Mouse (Mus musculus) midbrain, embryonic 12.5 days (tissue): ENCODE measurements around the gene Pla1a. TPM values are rescaled to one million over a fixed set of nuclear protein-coding genes. Genes with fewer than 3 reads are reported as not detected.
"Not testable (repeated sequence)": the region's sequence is repeated elsewhere in the genome, so short reads cannot be mapped to it uniquely, and the experiment has no call there.

Experiments used
- ATAC-seq: fragments of 200-750 bp; cut with Nextera tagmentation; 2 replicates; pipeline ENCODE4 v1.8.0; 2017; ENCODE audit warnings: low read depth, moderate TSS enrichment, moderate library complexity; ENCODE audit not compliant: low FRiP score
- H3K27ac ChIP-seq: fragments of 300-500 bp; sonication (generic); replicated peaks from 2 replicates; pipeline ENCODE4 v1.5.1; 2016; ENCODE audit warnings: mild to moderate bottlenecking
- H3K27me3 ChIP-seq: fragments of 300-500 bp; sonication (generic); 2 replicates; pipeline ENCODE4 v1.6.1; 2016; ENCODE audit warnings: mild to moderate bottlenecking
- H3K36me3 ChIP-seq: fragments of 300-500 bp; sonication (generic); 2 replicates; pipeline ENCODE4 v1.6.1; 2016
- H3K4me1 ChIP-seq: fragments of 300-500 bp; sonication (generic); 2 replicates; pipeline ENCODE4 v1.6.1; 2016
- H3K4me2 ChIP-seq: fragments of 300-500 bp; sonication (generic); replicated peaks from 2 replicates; pipeline ENCODE4 v1.6.1; 2016; ENCODE audit warnings: mild to moderate bottlenecking, moderate library complexity
- H3K4me3 ChIP-seq: fragments of 300-500 bp; sonication (generic); 2 replicates; pipeline ENCODE4 v1.5.1; 2016; ENCODE audit warnings: mild to moderate bottlenecking
- H3K9ac ChIP-seq: fragments of 300-500 bp; sonication (generic); replicated peaks from 2 replicates; pipeline ENCODE4 v1.6.1; 2016; ENCODE audit warnings: mild to moderate bottlenecking, moderate library complexity
- H3K9me3 ChIP-seq: fragments of 300-500 bp; sonication (generic); 2 replicates; pipeline ENCODE4 v1.6.1; 2016; ENCODE audit warnings: mild to moderate bottlenecking
- WGBS: fragments of 180-500 bp; shearing (Covaris S2); methylation state at CpG from one replicate; pipeline ENCODE4 v1.1.7; 2016; 5-methylcytosine and 5-hydroxymethylcytosine counted together
- polyA plus RNA-seq: library from polyadenylated mRNA; unstranded; fragments of >200 nt; fragmentation: Nextera tagmentation; extraction: Ambion mirVana; gene quantifications from 2 replicates; pipeline ENCODE4 v1.2.1, GENCODE M21; 2016

Gene Pla1a
- polyA plus RNA-seq, 1 experiment from 2014 or later, result 0.18 TPM

- Histone ChIP-seq H3K36me3 (peaks cover 8% of the 10 kb centered on the region), H3K27ac (no peak overlapping the region), H3K4me1 (peaks cover 16% of the 10 kb centered on the region), H3K4me2 (no peak overlapping the region), H3K4me3 (no peak overlapping the region), H3K27me3 (no peaks in the 10 kb centered on the region), H3K9ac (no peak overlapping the region), H3K9me3 (no peaks in the 10 kb centered on the region)
- ATAC-seq, result no peak
- WGBS, result 83% methylated on average over 11 of the region's 11 CpGs
Measured at GRCm38 (mm10) chr16:38454533-38455254, 21.7 kb upstream of the Pla1a start.

- Histone ChIP-seq H3K27me3 (no peaks in the 10 kb centered on the region), H3K36me3 (peaks cover 15% of the 10 kb centered on the region), H3K9me3 (no peaks in the 10 kb centered on the region), H3K4me1 (peaks cover 18% of the 10 kb centered on the region), H3K27ac (no peak overlapping the region), H3K4me2 (no peak overlapping the region), H3K4me3 (no peak overlapping the region), H3K9ac (no peak overlapping the region)
- no peak for ATAC-seq
- 92% methylated on average over 4 of the region's 4 CpGs for WGBS
Measured at GRCm38 (mm10) chr16:38453952-38454351, 21.0 kb upstream of the Pla1a start.

GRCm38 (mm10) chr16:38453203-38453553 lies 20.2 kb upstream of the Pla1a start:
- no peaks in the 10 kb centered on the region for H3K27me3 ChIP-seq
- H3K4me2 ChIP-seq, result peak overlapping the region; percentile 79
- H3K4me1 ChIP-seq, result peaks cover 18% of the 10 kb centered on the region
- peaks cover 23% of the 10 kb centered on the region for H3K36me3 ChIP-seq
- 33% methylated on average over 3 of the region's 3 CpGs for WGBS
- ATAC-seq, result no peak
- H3K4me3 ChIP-seq, result peak overlapping the region; percentile 89
- no peaks in the 10 kb centered on the region for H3K9me3 ChIP-seq
- peak overlapping the region; percentile 89 for H3K9ac ChIP-seq
- H3K27ac ChIP-seq, result peak overlapping the region; percentile 77; the same call in 1 of the 2 replicates

GRCm38 (mm10) chr16:38452442-38453202 lies 19.7 kb upstream of the Pla1a start, which contains the start of gene Adprh:
Adprh (minus strand) TSS chr16:38452703.
- no peaks in the 10 kb centered on the region for H3K27me3 ChIP-seq
- no peaks in the 10 kb centered on the region for H3K9me3 ChIP-seq
- H3K4me1 ChIP-seq, result peaks cover 18% of the 10 kb centered on the region
- H3K9ac ChIP-seq, result peak within 1 kb of the TSS; percentile 89
- peak within 1 kb of the TSS; percentile 79 for H3K4me2 ChIP-seq
- WGBS, result under 1% methylated on average over 51 of the region's 61 CpGs
- peak; percentile 99 for ATAC-seq
- peak within 1 kb of the TSS; percentile 77 for H3K27ac ChIP-seq
- H3K36me3 ChIP-seq, result peaks cover 29% of the 10 kb centered on the region
- H3K4me3 ChIP-seq, result peak within 1 kb of the TSS; percentile 89

GRCm38 (mm10) chr16:38451421-38452205 lies 18.7 kb upstream of the Pla1a start:
- Histone ChIP-seq H3K36me3 (peaks cover 39% of the 10 kb centered on the region), H3K4me2 (peak overlapping the region; percentile 79), H3K27ac (peak overlapping the region; percentile 77; the same call in 1 of the 2 replicates), H3K4me1 (peaks cover 18% of the 10 kb centered on the region), H3K4me3 (peak overlapping the region; percentile 89), H3K27me3 (no peaks in the 10 kb centered on the region), H3K9ac (peak overlapping the region; percentile 89), H3K9me3 (no peaks in the 10 kb centered on the region)
- 48% methylated on average over 12 of the region's 12 CpGs for WGBS
- ATAC-seq, result no peak

GRCm38 (mm10) chr16:38450707-38451106 lies 17.8 kb upstream of the Pla1a start:
- ATAC-seq, result no peak
- Histone ChIP-seq H3K4me1 (peaks cover 18% of the 10 kb centered on the region), H3K36me3 (peaks cover 48% of the 10 kb centered on the region), H3K9ac (no peak overlapping the region), H3K9me3 (no peaks in the 10 kb centered on the region), H3K4me3 (no peak overlapping the region), H3K27me3 (no peaks in the 10 kb centered on the region), H3K27ac (no peak overlapping the region), H3K4me2 (no peak overlapping the region)
- WGBS, result 89% methylated on average over 7 of the region's 7 CpGs

GRCm38 (mm10) chr16:38448458-38448857 lies 15.5 kb upstream of the Pla1a start:
- no peaks in the 10 kb centered on the region for H3K27me3 ChIP-seq
- H3K27ac ChIP-seq, result no peak overlapping the region
- no peak overlapping the region for H3K4me2 ChIP-seq
- peaks cover 70% of the 10 kb centered on the region for H3K36me3 ChIP-seq
- no peak overlapping the region for H3K4me3 ChIP-seq
- ATAC-seq, result no peak
- 94% methylated on average over 12 of the region's 12 CpGs for WGBS
- H3K4me1 ChIP-seq, result peaks cover 18% of the 10 kb centered on the region
- H3K9me3 ChIP-seq, result no peaks in the 10 kb centered on the region
- no peak overlapping the region for H3K9ac ChIP-seq

- Histone ChIP-seq H3K4me1 (peaks cover 14% of the 10 kb centered on the region), H3K9me3 (no peaks in the 10 kb centered on the region), H3K27me3 (no peaks in the 10 kb centered on the region), H3K27ac (no peak overlapping the region), H3K36me3 (peaks cover 79% of the 10 kb centered on the region), H3K4me3 (no peak overlapping the region), H3K9ac (no peak overlapping the region), H3K4me2 (no peak overlapping the region)
- no peak for ATAC-seq
- WGBS, result 89% methylated on average over 21 of the region's 21 CpGs
Measured at GRCm38 (mm10) chr16:38447366-38447765, 14.4 kb upstream of the Pla1a start.

GRCm38 (mm10) chr16:38446141-38446540 lies 13.2 kb upstream of the Pla1a start:
- not testable (repeated sequence) for H3K9me3 ChIP-seq, H3K4me3 ChIP-seq, H3K9ac ChIP-seq, H3K4me1 ChIP-seq, ATAC-seq, H3K27me3 ChIP-seq, H3K27ac ChIP-seq, H3K4me2 ChIP-seq
- peaks cover 83% of the 10 kb centered on the region for H3K36me3 ChIP-seq
- WGBS, result 98% methylated on average over 2 of the region's 2 CpGs

- no peak for ATAC-seq
- H3K27me3 ChIP-seq, result no peaks in the 10 kb centered on the region
- H3K4me2 ChIP-seq, result no peak overlapping the region
- H3K4me3 ChIP-seq, result no peak overlapping the region
- H3K4me1 ChIP-seq, result 0 out of 2 replicates have a peak, but pooled peaks cover 6% of the 10 kb centered on the region
- no peak overlapping the region for H3K27ac ChIP-seq
- peaks cover 83% of the 10 kb centered on the region for H3K36me3 ChIP-seq
- no peaks in the 10 kb centered on the region for H3K9me3 ChIP-seq
- no peak overlapping the region for H3K9ac ChIP-seq
- 97% methylated on average over 20 of the region's 20 CpGs for WGBS
Measured at GRCm38 (mm10) chr16:38445576-38445975, 12.6 kb upstream of the Pla1a start.

- no peak overlapping the region for H3K27ac ChIP-seq
- H3K36me3 ChIP-seq, result peaks cover 78% of the 10 kb centered on the region
- no peaks in the 10 kb centered on the region for H3K9me3 ChIP-seq
- no peaks in the 10 kb centered on the region for H3K27me3 ChIP-seq
- 0 out of 2 replicates have a peak, but pooled peaks cover 3% of the 10 kb centered on the region for H3K4me1 ChIP-seq
- 96% methylated on average over 1 of the region's 1 CpGs for WGBS
- H3K4me2 ChIP-seq, result no peak overlapping the region
- H3K4me3 ChIP-seq, result no peak overlapping the region
- ATAC-seq, result no peak
- no peak overlapping the region for H3K9ac ChIP-seq
Measured at GRCm38 (mm10) chr16:38445046-38445445, 12.1 kb upstream of the Pla1a start.
